Mouse (Mus musculus): ENCODE results near the gene Nutm1.
A peak's percentile ranks its signal among the peaks of the same experiment; 100 is the strongest.
"Not testable (repeated sequence)": the region's sequence is repeated elsewhere in the genome, so short reads cannot be mapped to it uniquely, and the experiment has no call there.

Nutm1 gene

GRCm38 (mm10) chr2:112259241-112259962 lies at the start of gene Nutm1:
Gene Nutm1, minus strand, starts transcription at chr2:112259291.
- no peak for DNase-seq

GRCm38 (mm10) chr2:112308671-112309070 lies 49.6 kb upstream of the Nutm1 start:
- no peak for DNase-seq

- DNase-seq: no peak
Measured at GRCm38 (mm10) chr2:112298221-112298620, 39.1 kb upstream of the Nutm1 start.

- no peak for DNase-seq
Measured at GRCm38 (mm10) chr2:112296211-112296610, 37.1 kb upstream of the Nutm1 start.

GRCm38 (mm10) chr2:112292823-112293222 lies 33.7 kb upstream of the Nutm1 start:
- DNase-seq: no peak

- DNase-seq: no peak
Measured at GRCm38 (mm10) chr2:112289507-112289906, 30.4 kb upstream of the Nutm1 start.

- DNase-seq: no peak
Measured at GRCm38 (mm10) chr2:112287059-112287458, 28.0 kb upstream of the Nutm1 start.

GRCm38 (mm10) chr2:112286062-112286461 lies 27.0 kb upstream of the Nutm1 start:
- not testable (repeated sequence) for DNase-seq

GRCm38 (mm10) chr2:112285031-112285390 lies 25.9 kb upstream of the Nutm1 start:
- no peak for DNase-seq

GRCm38 (mm10) chr2:112284363-112285030 lies 25.4 kb upstream of the Nutm1 start:
- DNase-seq: no peak

GRCm38 (mm10) chr2:112282846-112283245 lies 23.8 kb upstream of the Nutm1 start:
- no peak for DNase-seq

GRCm38 (mm10) chr2:112276870-112277269 lies 17.8 kb upstream of the Nutm1 start:
- no peak for DNase-seq

GRCm38 (mm10) chr2:112273474-112273873 lies 14.4 kb upstream of the Nutm1 start:
- no peak for DNase-seq

- no peak for DNase-seq
Measured at GRCm38 (mm10) chr2:112272909-112273308, 13.8 kb upstream of the Nutm1 start.

- DNase-seq: no peak
Measured at GRCm38 (mm10) chr2:112270011-112270410, 10.9 kb upstream of the Nutm1 start.

GRCm38 (mm10) chr2:112267547-112268269 lies 8.6 kb upstream of the Nutm1 start:
- DNase-seq: no peak

- peak; percentile 46 for DNase-seq
Measured at GRCm38 (mm10) chr2:112266780-112267179, 7.7 kb upstream of the Nutm1 start.

GRCm38 (mm10) chr2:112266242-112266592 lies 7.1 kb upstream of the Nutm1 start, which contains the start of gene Gm21985:
Gene Gm21985, plus strand, starts transcription at chr2:112266314.
- peak; percentile 63 for DNase-seq

- DNase-seq: peak; percentile 93
Measured at GRCm38 (mm10) chr2:112265448-112266241, 6.6 kb upstream of the Nutm1 start, which contains the start of gene Slc12a6. Gene Slc12a6, plus strand, starts transcription at chr2:112265825.

- DNase-seq: no peak
Measured at GRCm38 (mm10) chr2:112264364-112264763, 5.3 kb upstream of the Nutm1 start.

- no peak for DNase-seq
Measured at GRCm38 (mm10) chr2:112262779-112263295, 3.7 kb upstream of the Nutm1 start.
